Mouse (Mus musculus) limb, embryonic 14.5 days (tissue): ENCODE results near the gene Adipor2. TPM values are rescaled to one million over a fixed set of nuclear protein-coding genes. Genes with fewer than 3 reads are reported as not detected.

Source experiments
- ATAC-seq: fragments of 200-750 bp; cut with Nextera tagmentation; 2 replicates; pipeline ENCODE4 v1.8.0; 2017; ENCODE audit warnings: low read depth, moderate number of reproducible peaks, moderate TSS enrichment; ENCODE audit not compliant: low FRiP score
- DNase-seq: peaks from one replicate; pipeline ENCODE4 v3.0.0-alpha.2; 2015; ENCODE audit warnings: low spot score
- H3K27ac ChIP-seq: fragments of 300-500 bp; sonication (generic); replicated peaks from 2 replicates; pipeline ENCODE4 v1.5.1; 2014; ENCODE audit warnings: low read depth, mild to moderate bottlenecking, low read length, moderate library complexity, mixed read lengths
- H3K27me3 ChIP-seq: fragments of 300-500 bp; sonication (generic); 2 replicates; pipeline ENCODE4 v1.6.1; 2014; ENCODE audit warnings: low read length, mixed read lengths; ENCODE audit not compliant: control insufficient read depth, insufficient read depth
- H3K36me3 ChIP-seq: fragments of 300-500 bp; sonication (generic); 2 replicates; pipeline ENCODE4 v1.6.1; 2014; ENCODE audit warnings: mild to moderate bottlenecking, low read length, moderate library complexity, mixed read lengths; ENCODE audit not compliant: control insufficient read depth, insufficient read depth
- H3K4me1 ChIP-seq: fragments of 300-500 bp; sonication (generic); 2 replicates; pipeline ENCODE4 v1.6.1; 2014; ENCODE audit warnings: antibody characterized with exemption, low read length, mixed read lengths; ENCODE audit not compliant: control insufficient read depth, insufficient read depth
- H3K4me2 ChIP-seq: fragments of 300-500 bp; sonication (generic); replicated peaks from 2 replicates; pipeline ENCODE4 v1.6.1; 2014; ENCODE audit warnings: low read depth, mild to moderate bottlenecking, low read length, moderate library complexity; ENCODE audit not compliant: severe bottlenecking
- H3K4me3 ChIP-seq: fragments of 300-500 bp; sonication (generic); replicated peaks from 2 replicates; pipeline ENCODE4 v1.5.1; 2014; ENCODE audit warnings: low read length
- H3K9ac ChIP-seq: fragments of 300-500 bp; sonication (generic); 2 replicates; pipeline ENCODE4 v1.6.1; 2014; ENCODE audit warnings: mild to moderate bottlenecking, low read depth, low read length, moderate library complexity; ENCODE audit not compliant: severe bottlenecking
- H3K9me3 ChIP-seq: fragments of 300-500 bp; sonication (generic); 2 replicates; pipeline ENCODE4 v1.6.1; 2016; ENCODE audit warnings: low read length; ENCODE audit not compliant: control insufficient read depth
- POLR2A ChIP-seq: fragments of 200-500 bp; IDR thresholded peaks from 2 replicates; pipeline ENCODE4 v1.8.0; 2012; ENCODE audit warnings: inconsistent platforms, mild to moderate bottlenecking, moderate library complexity, borderline replicate concordance; ENCODE audit not compliant: insufficient read depth, insufficient read length; ENCODE audit errors: extremely low read depth
- WGBS: fragments of 180-500 bp; shearing (Covaris S2); extraction: QIAGEN DNeasy Blood & Tissue Kit; methylation state at CpG from one replicate; pipeline ENCODE4 v1.1.7; 2014; 5-methylcytosine and 5-hydroxymethylcytosine counted together
- polyA plus RNA-seq, 2 experiments: library from polyadenylated mRNA; depleted of rRNA in 1 of 2; stranded (reverse) in 1 of 2; unstranded in 1 of 2; fragments of >200 nt; fragmentation: Nextera tagmentation in 1 of 2; extraction: Ambion mirVana in 1 of 2; gene quantifications; 2 replicates each; pipeline versions ENCODE4 v1.2.1 to v1.2.3; 2012 to 2014

Adipor2 gene
- polyA plus RNA-seq, 2 experiments, result 28.1 to 35.5 TPM

- Histone ChIP-seq H3K9me3 (no peaks in the 10 kb centered on the region), H3K36me3 (no peaks in the 10 kb centered on the region), H3K27me3 (no peaks in the 10 kb centered on the region), H3K9ac (no peak overlapping the region), H3K4me2 (no peak overlapping the region), H3K4me3 (no peak overlapping the region), H3K27ac (no peak overlapping the region), H3K4me1 (no peaks in the 10 kb centered on the region)
- DNase-seq (no peak), ATAC-seq (no peak)
- TF ChIP-seq POLR2A, result no peak
- 37% methylated on average over 7 of the region's 7 CpGs for WGBS
Measured at GRCm38 (mm10) chr6:119314751-119315476, 102.6 kb downstream of the Adipor2 start.

- Histone ChIP-seq H3K4me2 (no peak overlapping the region), H3K4me3 (no peak overlapping the region), H3K36me3 (no peaks in the 10 kb centered on the region), H3K9ac (no peak overlapping the region), H3K4me1 (no peaks in the 10 kb centered on the region), H3K27me3 (no peaks in the 10 kb centered on the region), H3K27ac (no peak overlapping the region), H3K9me3 (no peaks in the 10 kb centered on the region)
- WGBS, result 46% methylated on average over 14 of the region's 14 CpGs
- no peak for TF ChIP-seq POLR2A
- DNase-seq (no peak), ATAC-seq (no peak)
Measured at GRCm38 (mm10) chr6:119313588-119314375, 103.7 kb downstream of the Adipor2 start.

- no peak for TF ChIP-seq POLR2A
- 67% methylated on average over 3 of the region's 3 CpGs for WGBS
- ATAC-seq, result no peak
Measured at GRCm38 (mm10) chr6:119313096-119313495, 104.4 kb downstream of the Adipor2 start.

GRCm38 (mm10) chr6:119312381-119312780, 105.1 kb downstream of the Adipor2 start:
- H3K27ac ChIP-seq, result no peak overlapping the region
- no peak for TF ChIP-seq POLR2A
- WGBS, result 74% methylated on average over 6 of the region's 6 CpGs
- ATAC-seq (no peak), DNase-seq (no peak)
- H3K27me3 ChIP-seq, result no peaks in the 10 kb centered on the region
- H3K4me2 ChIP-seq, result no peak overlapping the region
- H3K4me3 ChIP-seq, result no peak overlapping the region
- no peaks in the 10 kb centered on the region for H3K9me3 ChIP-seq
- no peak overlapping the region for H3K9ac ChIP-seq
- H3K4me1 ChIP-seq, result no peaks in the 10 kb centered on the region
- no peaks in the 10 kb centered on the region for H3K36me3 ChIP-seq

More at GRCm38 (mm10) chr6:119313096-119313495, 104.4 kb downstream of the Adipor2 start:
- no peak for DNase-seq
- no peaks in the 10 kb centered on the region for H3K36me3 ChIP-seq
- no peak overlapping the region for H3K9ac ChIP-seq
- H3K4me2 ChIP-seq, result no peak overlapping the region
- H3K27me3 ChIP-seq, result no peaks in the 10 kb centered on the region
- no peak overlapping the region for H3K27ac ChIP-seq
- H3K4me3 ChIP-seq, result no peak overlapping the region
- H3K4me1 ChIP-seq, result no peaks in the 10 kb centered on the region
- H3K9me3 ChIP-seq, result no peaks in the 10 kb centered on the region

- TF ChIP-seq POLR2A, result no peak
- Histone ChIP-seq H3K9ac (no peak overlapping the region), H3K4me3 (no peak overlapping the region), H3K4me2 (no peak overlapping the region), H3K27me3 (no peaks in the 10 kb centered on the region), H3K27ac (no peak overlapping the region), H3K4me1 (no peaks in the 10 kb centered on the region), H3K36me3 (no peaks in the 10 kb centered on the region), H3K9me3 (no peaks in the 10 kb centered on the region)
- no peak for ATAC-seq
- DNase-seq, result no peak
- WGBS, result 47% methylated on average over 9 of the region's 9 CpGs
Measured at GRCm38 (mm10) chr6:119310176-119310575, 107.3 kb downstream of the Adipor2 start.
